Mouse (Mus musculus) gastrocnemius, postnatal 36 days (tissue): Measurements from ENCODE around the gene Ppil3. TPM values are rescaled to one million over a fixed set of nuclear protein-coding genes. Genes with fewer than 3 reads are reported as not detected.

ENCODE experiments used
- DNase-seq, 2 experiments: peaks; one replicate each; pipeline ENCODE4 v3.0.0; 2022
- intact Hi-C: fragments of 180-260 bp; cut with DNase I; formaldehyde crosslinking; loops from one replicate; pipeline ENCODE4 v1.15.1; 2025
- total RNA-seq, 2 experiments: library from RNA; stranded (reverse); gene quantifications; 2 replicates each; pipeline ENCODE4 v1.2.3; 2021

Gene Ppil3
- total RNA-seq, 2 experiments from 2014 or later, result 14.8 to 14.9 TPM

DNA sequence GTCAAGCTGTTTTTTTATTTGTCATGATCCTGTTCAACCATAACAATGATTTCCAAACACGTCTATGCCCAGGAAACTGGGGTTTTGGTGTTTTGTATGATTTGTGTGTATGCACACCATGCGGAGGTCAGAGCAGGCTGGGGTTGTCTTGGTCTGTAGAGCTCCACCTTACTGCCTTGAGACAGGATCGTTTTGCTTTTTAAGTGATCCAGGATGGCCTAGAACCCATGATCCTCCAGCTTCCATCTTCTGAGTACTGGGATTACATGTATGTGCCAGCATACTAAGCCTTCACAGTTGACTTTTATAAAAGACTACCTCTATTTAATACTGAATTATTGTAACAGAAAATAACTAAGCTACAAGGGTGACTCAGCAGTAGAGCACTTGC is 35.1 kb downstream of the Ppil3 start:
- DNase-seq, result no peak
- intact Hi-C loops, result no loop called here

DNA sequence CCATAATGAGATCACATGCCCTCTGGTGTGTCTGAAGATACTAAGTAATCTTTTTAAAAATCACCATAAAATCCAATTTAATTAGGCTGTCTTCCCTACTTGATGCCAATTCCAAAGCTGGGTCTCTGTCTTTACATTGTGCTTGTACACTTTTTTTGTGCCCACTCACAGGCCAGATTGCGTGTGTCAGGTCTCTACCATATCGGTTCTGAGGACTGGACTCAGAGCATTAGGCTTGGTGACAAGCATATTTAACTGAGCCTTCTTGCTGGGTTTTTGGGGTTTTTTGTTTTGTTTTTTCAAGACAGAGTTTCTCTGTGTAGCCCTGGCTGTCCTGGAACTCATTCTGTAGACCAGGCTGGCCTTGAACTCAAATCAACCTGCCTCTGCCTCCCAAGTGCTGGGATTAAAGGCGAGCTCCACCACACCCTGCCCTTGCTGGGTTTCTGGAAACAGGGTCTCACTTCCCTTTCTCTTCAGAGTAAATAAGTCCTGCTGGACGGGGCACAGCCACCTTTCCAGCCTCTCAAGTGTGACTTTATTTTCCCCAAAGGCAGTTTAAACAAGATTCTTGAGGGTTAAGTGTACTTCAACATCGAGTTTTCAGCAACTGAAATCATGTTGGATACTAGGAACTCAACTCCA is 35.6 kb downstream of the Ppil3 start:
- DNase-seq, result no peak
- intact Hi-C loops, result no loop called here

DNA sequence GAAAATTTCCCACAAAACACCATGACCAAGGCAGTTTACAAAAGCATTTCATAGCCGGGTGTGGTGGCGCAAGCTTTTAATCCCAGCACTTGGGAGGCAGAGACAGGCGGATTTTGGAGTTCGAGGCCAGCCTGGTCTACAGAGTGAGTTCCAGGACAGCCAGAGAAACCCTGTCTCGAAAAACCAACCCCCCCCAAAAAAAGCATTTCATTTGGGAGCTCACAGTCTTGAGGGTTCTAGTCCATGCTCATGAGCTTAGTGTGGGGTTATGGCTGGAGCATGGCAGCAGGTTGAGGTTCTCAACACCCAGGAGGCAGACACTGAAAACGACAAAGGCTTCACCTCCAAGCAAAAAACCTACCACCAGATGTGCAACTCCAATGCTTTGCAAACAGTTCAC is 37.1 kb downstream of the Ppil3 start:
- intact Hi-C loops, result no loop called here
- DNase-seq, result no peak

DNA sequence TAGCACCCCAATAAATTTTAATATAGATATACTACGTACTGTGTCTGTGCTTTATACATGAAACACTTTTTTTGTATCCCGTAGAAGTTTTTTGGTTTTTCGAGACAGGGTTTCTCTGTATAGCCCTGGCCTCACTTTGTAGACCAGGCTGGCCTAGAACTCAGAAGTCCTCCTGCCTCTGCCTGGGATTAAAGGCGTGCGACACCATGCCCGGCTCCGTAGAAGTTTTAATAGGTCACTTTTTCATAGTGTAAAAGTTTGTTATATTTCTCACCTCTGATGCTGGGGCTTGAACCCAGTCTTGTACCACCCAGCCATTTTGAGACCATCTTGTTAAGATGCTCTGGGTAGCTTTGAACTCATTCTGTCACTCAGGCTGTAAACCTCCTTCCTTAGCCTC is 38.0 kb downstream of the Ppil3 start:
- DNase-seq, result no peak
- intact Hi-C loops, result no loop called here

DNA sequence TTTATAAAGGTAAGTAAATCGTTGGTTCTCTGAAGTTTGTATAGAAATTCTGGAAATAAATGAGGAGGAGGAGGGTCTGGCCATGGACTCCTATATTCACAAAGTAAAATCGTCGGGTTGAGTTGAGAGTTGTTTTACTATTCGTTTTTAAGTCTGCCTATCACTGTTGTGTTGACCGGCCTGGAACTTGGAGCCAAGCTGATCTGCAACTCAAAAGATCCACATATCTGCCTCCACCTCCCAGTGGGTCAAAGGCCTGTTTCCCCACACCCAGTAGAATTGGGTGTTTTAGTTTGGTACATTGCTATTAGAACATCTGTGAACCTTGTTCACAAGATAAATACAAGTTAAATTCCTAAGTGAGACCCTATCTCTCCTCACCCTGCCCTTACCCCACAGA is 41.5 kb downstream of the Ppil3 start:
- no peak for DNase-seq
- intact Hi-C loops, result no loop called here

DNA sequence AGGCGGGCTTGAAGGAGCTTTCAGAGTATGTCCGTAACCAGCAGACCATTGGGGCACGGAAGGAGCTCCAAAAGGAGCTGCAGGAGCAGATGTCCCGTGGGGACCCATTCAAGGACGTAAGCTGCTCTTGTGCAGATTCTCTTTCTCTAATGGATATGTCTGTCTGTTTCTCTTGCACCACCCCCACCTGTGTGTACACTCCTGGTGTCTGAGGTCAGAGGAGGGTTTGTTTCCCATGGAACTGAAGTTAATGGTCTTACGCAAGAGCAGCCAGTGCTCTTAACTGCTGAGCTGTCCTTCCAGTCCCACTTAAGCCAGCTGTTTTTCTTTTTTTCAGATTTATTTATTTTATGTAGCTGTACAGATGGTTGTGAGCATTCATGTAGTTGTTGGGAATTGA is 43.9 kb downstream of the Ppil3 start:
- intact Hi-C loops, result no loop called here

DNA sequence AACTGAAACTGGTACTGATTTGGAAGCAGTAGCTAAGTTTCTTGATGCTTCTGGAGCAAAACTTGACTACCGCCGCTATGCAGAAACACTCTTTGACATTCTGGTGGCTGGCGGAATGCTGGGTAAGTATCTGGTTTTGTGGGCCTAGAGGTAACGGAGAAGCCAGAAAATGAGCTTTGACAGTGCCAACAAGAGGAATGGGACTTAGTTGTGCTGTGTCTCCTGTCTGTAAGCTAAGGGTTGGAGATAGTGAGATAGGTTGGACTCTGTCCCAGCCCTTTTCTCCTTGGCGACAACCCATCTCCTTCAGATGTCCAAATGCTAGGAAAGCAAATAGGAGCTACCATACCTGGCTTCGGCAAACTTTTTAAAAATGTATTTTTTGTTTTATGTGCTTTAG is 47.6 kb downstream of the Ppil3 start:
- DNase-seq, result no peak
- intact Hi-C loops, result no loop called here

More for the DNA sequence above, 43.9 kb downstream of the Ppil3 start:
- DNase-seq, result no peak

DNA sequence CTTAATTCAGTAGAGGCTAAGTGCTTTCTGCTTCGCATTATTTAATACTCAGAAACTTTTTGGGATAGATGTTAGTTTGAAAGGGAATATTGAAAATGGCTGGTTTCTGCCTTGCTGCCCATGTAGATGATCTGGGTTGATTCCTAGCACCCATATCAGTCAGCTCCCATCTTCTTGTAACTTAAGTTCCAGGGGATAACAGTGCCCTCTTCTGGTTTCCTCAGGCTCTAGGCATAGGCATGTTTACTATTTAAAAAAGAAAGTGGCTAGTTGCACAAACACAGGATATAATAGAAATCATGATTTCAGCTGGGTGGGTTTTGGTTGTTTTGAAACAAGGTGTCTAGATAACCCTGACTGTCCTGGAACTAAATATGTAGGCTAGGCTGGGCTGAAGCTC is 49.1 kb downstream of the Ppil3 start:
- DNase-seq, result no peak
- intact Hi-C loops, result no loop called here

DNA sequence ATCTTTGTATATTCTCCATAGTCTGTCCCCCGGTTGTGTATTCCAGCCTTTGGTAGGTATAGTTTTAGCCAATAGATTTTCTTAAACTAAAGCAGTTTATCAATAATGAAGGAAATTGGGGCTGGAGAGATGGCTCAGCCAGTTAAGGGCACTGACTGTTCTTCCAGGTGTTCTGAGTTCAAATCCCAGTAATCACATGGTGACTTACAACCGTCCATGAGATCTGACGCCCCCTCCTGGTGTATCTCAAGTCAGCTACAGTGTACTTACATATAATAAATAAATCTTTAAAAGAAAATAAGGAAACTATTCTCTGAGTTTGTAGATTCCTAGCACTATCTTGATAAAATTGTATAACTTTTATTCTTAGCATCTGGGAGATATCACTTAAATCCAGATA is 49.9 kb downstream of the Ppil3 start:
- intact Hi-C loops, result no loop called here
- DNase-seq, result no peak

DNA sequence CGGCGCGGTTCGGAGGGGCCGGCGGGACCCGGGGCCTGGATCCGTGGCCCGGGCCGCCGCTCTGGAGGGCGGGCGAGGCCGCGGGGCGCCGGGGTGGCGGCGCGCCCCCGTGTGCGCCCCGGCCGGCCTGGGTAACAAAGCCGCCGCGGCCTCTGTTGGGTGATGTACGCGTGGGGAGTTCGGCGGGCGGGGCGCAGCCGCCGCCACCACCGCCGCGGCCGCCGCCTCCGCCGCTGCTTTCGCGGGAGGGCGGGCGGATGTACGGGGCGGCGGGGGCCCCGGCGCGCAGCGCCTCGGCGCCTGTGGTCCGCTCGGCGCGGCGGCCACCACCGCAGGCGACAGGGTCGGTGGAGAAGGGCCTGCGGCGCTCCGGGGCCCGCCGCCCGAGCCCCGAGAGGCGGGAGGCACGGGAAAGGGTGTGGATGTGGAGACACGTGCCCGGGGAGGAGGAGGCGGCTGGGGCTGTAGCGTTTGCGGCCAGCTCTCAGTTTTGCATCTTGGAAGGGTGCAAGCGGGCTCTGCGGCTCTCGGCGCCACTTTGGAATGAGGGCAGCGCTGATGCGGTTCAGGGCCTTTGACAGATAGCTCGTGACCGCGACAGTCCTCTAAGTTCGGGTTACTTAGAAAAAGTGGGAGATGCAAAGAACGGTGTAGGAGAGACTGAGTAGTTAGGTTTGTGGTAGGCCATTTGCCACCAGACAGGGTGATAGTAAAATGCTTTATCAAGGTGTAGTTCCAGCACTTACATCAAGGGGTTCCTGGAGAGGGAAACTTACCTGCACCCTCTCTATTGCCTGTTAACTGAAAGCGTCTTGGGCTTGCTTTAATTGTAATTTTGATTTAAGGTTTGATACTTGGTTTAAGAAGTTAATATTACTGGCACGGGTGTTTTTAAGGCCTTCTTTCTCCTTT is 51.7 kb downstream of the Ppil3 start:
- intact Hi-C loops, result no loop called here
- DNase-seq, result peak; percentile 21 to 37

DNA sequence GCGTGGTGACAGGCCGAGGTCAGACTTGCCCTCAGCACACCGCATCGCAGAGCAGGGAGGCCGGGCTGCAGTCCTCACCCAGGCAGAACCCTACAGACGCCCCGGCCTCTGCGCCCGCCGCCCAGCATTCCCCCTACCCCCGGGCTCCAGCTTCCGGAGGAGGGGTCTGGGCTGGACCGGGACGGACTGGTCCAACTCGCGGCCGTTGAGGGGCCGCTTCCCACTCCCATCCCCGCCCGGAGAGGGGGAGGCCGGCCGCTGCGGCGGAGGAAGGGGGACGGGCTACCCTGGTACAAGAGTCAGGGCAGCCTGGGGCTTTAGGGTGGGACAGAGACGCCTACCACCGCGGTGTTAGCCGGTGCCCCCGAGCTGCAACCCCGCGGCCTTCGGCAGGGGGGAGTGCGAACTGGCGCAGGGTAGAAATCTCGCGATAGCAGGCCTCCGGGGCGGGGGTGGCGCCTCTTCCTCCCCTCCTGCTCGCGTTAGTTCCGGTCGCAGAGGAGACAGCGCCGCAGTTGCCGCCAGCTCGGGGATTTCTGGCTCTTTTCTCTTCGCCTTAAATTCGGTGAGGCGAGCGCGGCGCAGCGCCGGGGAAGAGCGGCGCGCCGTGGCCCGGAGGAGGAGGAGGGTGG is 52.5 kb downstream of the Ppil3 start, which contains the start of gene Bzw1:
Gene Bzw1, plus strand, starts transcription at position 247 of the 632 bp plus-strand sequence.
- intact Hi-C loops, result no loop called here

DNA sequence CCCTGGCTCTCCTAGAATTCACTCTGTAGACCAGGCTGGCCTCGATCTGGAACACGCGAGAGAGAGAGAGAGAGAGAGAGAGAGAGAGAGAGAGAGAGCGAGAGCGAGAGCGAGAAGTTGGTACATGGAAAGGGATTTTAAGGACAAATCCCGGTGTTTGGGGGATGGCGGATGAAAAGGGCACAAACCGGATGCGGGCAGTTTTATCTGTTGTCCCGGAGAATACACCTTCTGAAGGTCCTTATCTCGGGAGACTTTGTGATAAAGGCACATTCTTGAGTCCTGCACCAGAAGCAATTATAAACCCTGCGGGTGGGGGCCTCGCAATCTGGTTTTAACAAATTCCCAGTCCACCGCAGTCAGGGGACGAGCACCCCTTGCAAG is 53.0 kb downstream of the Ppil3 start:
- intact Hi-C loops, result no loop called here
- no peak for DNase-seq

More for the DNA sequence above, 52.5 kb downstream of the Ppil3 start, which contains the start of gene Bzw1:
- peak; percentile 89 for DNase-seq

DNA sequence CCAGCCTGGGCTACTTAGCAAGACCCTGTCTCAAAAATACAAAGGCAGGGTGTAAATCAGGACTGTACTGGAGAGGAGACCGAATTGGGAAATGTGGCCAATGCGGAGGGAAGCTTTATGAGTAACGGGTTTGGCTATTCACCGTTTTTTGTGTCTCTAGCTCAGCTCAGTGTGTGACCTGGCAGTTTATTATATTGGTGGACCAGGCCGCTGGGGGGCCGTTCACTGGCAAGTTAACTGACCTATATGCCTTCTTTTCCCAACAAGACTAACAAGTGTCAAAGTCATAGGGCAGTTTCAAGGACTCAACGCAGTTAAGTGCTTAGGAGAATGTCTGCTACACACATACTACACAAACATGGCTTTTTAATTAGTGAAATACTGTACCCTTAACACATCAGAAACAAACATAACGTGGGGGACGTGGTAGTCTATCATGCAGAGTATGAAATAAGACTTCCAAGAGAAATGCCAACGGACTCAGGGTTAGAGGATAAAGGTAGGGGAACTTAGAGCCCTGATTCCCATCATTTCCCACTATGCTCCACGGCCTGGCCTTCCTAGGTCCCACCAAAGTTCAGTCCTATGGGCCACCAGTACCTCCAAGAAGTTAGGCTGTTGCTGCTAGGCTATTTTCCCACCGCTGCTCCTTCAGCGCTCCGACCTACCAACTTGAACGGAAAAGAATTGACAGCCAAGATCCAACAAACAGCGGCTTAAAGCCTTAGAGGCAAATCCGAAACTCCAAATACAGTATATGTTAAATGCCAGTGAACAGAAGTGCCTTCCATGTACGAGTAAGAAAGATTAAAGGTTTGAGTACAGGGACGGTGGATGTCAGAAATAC is 53.6 kb downstream of the Ppil3 start:
- intact Hi-C loops, result no loop called here
- no peak for DNase-seq

DNA sequence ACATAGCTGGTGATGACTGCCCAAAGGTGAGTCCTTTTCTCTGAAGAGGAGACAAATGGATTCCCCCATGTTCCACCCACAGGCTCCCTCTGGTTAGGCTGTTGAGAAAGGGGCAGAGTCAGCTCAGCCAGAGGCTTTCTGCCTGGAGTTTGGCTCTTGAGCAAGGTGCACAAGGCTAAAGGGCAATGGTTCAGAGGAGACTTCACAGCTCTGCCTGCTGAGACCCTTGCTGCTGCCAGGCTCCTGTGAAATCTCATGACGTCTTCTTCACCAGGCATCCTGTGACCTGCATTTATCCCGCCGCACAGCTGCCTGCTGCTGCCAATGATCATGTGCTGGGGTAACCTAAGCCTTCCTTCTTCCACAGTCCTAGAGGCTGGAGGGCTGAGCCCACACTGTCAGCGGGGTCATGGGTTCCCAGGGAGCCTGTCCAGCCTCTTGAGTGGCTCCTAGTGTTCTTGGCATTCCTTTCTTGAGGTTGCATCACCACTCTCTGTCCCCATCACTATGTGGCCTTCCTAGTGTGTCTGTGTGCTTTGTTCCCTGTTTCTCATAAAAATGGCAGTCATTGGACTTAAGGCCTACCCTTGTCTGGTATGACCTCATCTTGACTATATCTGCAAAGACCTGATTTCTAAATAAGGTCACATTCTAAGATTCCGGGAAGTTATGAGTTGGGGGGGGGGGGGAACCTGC is 62.6 kb downstream of the Ppil3 start:
- no peak for DNase-seq
- intact Hi-C loops, result no loop called here

Other genes starting within 250 kb of the Ppil3 start
- under 1 TPM; 0.05 TPM for gene Aox4, start 235.1 kb downstream of the Ppil3 start, total RNA-seq
- under 1 TPM in 1 of 2 experiments, not detected in 1; 0.13 TPM for gene Aox2, start 167.2 kb downstream of the Ppil3 start, total RNA-seq
- 10 to 100 TPM; 36.8 to 43.1 TPM for gene Bzw1, start 52.6 kb downstream of the Ppil3 start, total RNA-seq
- gene Clk1, start 21.4 kb downstream of the Ppil3 start, total RNA-seq, result 10 to 100 TPM; 30.6 to 38.9 TPM
- 1 to 10 TPM; 6.9 to 9.5 TPM for gene Nif3l1, start 335 bp downstream of the Ppil3 start, total RNA-seq
- gene Orc2, start 59.6 kb upstream of the Ppil3 start, total RNA-seq, result 10 to 100 TPM in 1 of 2 experiments, 1 to 10 TPM in 1; 9.1 to 11.5 TPM
- 10 to 100 TPM in 1 of 2 experiments, 1 to 10 TPM in 1; 8.6 to 10.6 TPM for gene Fam126b, start 140.8 kb upstream of the Ppil3 start, total RNA-seq
- 100 to 1,000 TPM; 154 to 170 TPM for gene Ndufb3, start 140.9 kb upstream of the Ppil3 start, total RNA-seq